Mouse (Mus musculus): ENCODE results near the gene Slc2a9. TPM values are rescaled to one million over a fixed set of nuclear protein-coding genes. Genes with fewer than 3 reads are reported as not detected.

Gene Slc2a9
- polyA plus RNA-seq, 1 experiment from 2014 or later = 0.27 TPM

- WGBS = 57% methylated on average over 5 of the region's 5 CpGs
- Histone ChIP-seq H3K27ac (replicated peaks) (no peak overlapping the region), H3K9me3 (no peaks in the 10 kb centered on the region), H3K27me3 (replicated peaks) (no peaks in the 10 kb centered on the region), H3K4me3 (no peak overlapping the region), H3K36me3 (no peaks in the 10 kb centered on the region), H3K9ac (no peak overlapping the region), H3K4me2 (no peak overlapping the region), H3K4me1 (no peaks in the 10 kb centered on the region)
- no peak for ATAC-seq (ENCODE audit: extremely low read depth, insufficient number of reproducible peaks, low FRiP score, low TSS enrichment)
Observed at GRCm38 (mm10) chr5:38466569-38467110, 36.3 kb downstream of the Slc2a9 start.

- no peak for ATAC-seq (ENCODE audit: extremely low read depth, insufficient number of reproducible peaks, low FRiP score, low TSS enrichment)
- Histone ChIP-seq H3K27ac (replicated peaks) (no peak overlapping the region), H3K4me2 (no peak overlapping the region), H3K36me3 (no peaks in the 10 kb centered on the region), H3K27me3 (replicated peaks) (no peaks in the 10 kb centered on the region), H3K4me3 (no peak overlapping the region), H3K9ac (no peak overlapping the region), H3K9me3 (no peaks in the 10 kb centered on the region), H3K4me1 (no peaks in the 10 kb centered on the region)
- 74% methylated on average over 5 of the region's 5 CpGs for WGBS
Observed at GRCm38 (mm10) chr5:38461261-38461660, 41.7 kb downstream of the Slc2a9 start.

GRCm38 (mm10) chr5:38450936-38451335 is 52.0 kb downstream of the Slc2a9 start:
- Histone ChIP-seq H3K4me2 (no peak overlapping the region), H3K4me1 (no peaks in the 10 kb centered on the region), H3K4me3 (no peak overlapping the region), H3K9ac (no peak overlapping the region), H3K9me3 (no peaks in the 10 kb centered on the region), H3K36me3 (no peaks in the 10 kb centered on the region), H3K27me3 (replicated peaks) (no peaks in the 10 kb centered on the region), H3K27ac (replicated peaks) (no peak overlapping the region)
- 75% methylated on average over 3 of the region's 3 CpGs for WGBS
- no peak for ATAC-seq (ENCODE audit: extremely low read depth, insufficient number of reproducible peaks, low FRiP score, low TSS enrichment)

GRCm38 (mm10) chr5:38449607-38450006 is 53.3 kb downstream of the Slc2a9 start:
- no peak for ATAC-seq (ENCODE audit: extremely low read depth, insufficient number of reproducible peaks, low FRiP score, low TSS enrichment)
- WGBS = 80% methylated on average over 8 of the region's 8 CpGs
- H3K4me1 ChIP-seq = no peaks in the 10 kb centered on the region
- H3K4me2 ChIP-seq = no peak overlapping the region
- no peak overlapping the region for H3K27ac ChIP-seq (replicated peaks)
- H3K36me3 ChIP-seq = no peaks in the 10 kb centered on the region
- H3K27me3 ChIP-seq (replicated peaks) = no peaks in the 10 kb centered on the region
- no peak overlapping the region for H3K9ac ChIP-seq
- no peaks in the 10 kb centered on the region for H3K9me3 ChIP-seq
- H3K4me3 ChIP-seq = no peak overlapping the region

GRCm38 (mm10) chr5:38448121-38448520 is 54.8 kb downstream of the Slc2a9 start:
- H3K36me3 ChIP-seq = no peaks in the 10 kb centered on the region
- no peak for ATAC-seq (ENCODE audit: extremely low read depth, insufficient number of reproducible peaks, low FRiP score, low TSS enrichment)
- 75% methylated on average over 3 of the region's 3 CpGs for WGBS
- no peaks in the 10 kb centered on the region for H3K27me3 ChIP-seq (replicated peaks)
- no peak overlapping the region for H3K27ac ChIP-seq (replicated peaks)
- no peaks in the 10 kb centered on the region for H3K4me1 ChIP-seq
- H3K9ac ChIP-seq = no peak overlapping the region
- H3K4me3 ChIP-seq = no peak overlapping the region
- no peaks in the 10 kb centered on the region for H3K9me3 ChIP-seq
- no peak overlapping the region for H3K4me2 ChIP-seq

GRCm38 (mm10) chr5:38446316-38446975 is 56.5 kb downstream of the Slc2a9 start:
- Histone ChIP-seq H3K27me3 (replicated peaks) (no peaks in the 10 kb centered on the region), H3K4me1 (no peaks in the 10 kb centered on the region), H3K4me2 (no peak overlapping the region), H3K4me3 (no peak overlapping the region), H3K27ac (replicated peaks) (no peak overlapping the region), H3K9ac (no peak overlapping the region), H3K9me3 (no peaks in the 10 kb centered on the region), H3K36me3 (no peaks in the 10 kb centered on the region)
- ATAC-seq (ENCODE audit: extremely low read depth, insufficient number of reproducible peaks, low FRiP score, low TSS enrichment) = no peak
- 50% methylated on average over 14 of the region's 14 CpGs for WGBS

GRCm38 (mm10) chr5:38441088-38441839 is 61.7 kb downstream of the Slc2a9 start:
- no peaks in the 10 kb centered on the region for H3K36me3 ChIP-seq
- H3K4me1 ChIP-seq = no peaks in the 10 kb centered on the region
- 0 out of 2 replicates have a peak, but pooled peaks cover 6% of the 10 kb centered on the region for H3K9me3 ChIP-seq
- ATAC-seq (ENCODE audit: extremely low read depth, insufficient number of reproducible peaks, low FRiP score, low TSS enrichment) = no peak
- 60% methylated on average over 10 of the region's 10 CpGs for WGBS
- H3K4me3 ChIP-seq = no peak overlapping the region
- H3K9ac ChIP-seq = no peak overlapping the region
- no peaks in the 10 kb centered on the region for H3K27me3 ChIP-seq (replicated peaks)
- no peak overlapping the region for H3K27ac ChIP-seq (replicated peaks)
- no peak overlapping the region for H3K4me2 ChIP-seq

GRCm38 (mm10) chr5:38440252-38441005 is 62.5 kb downstream of the Slc2a9 start:
- no peak overlapping the region for H3K4me2 ChIP-seq
- H3K36me3 ChIP-seq = no peaks in the 10 kb centered on the region
- no peak overlapping the region for H3K9ac ChIP-seq
- H3K27ac ChIP-seq (replicated peaks) = no peak overlapping the region
- 0 out of 2 replicates have a peak, but pooled peaks cover 6% of the 10 kb centered on the region for H3K9me3 ChIP-seq
- ATAC-seq (ENCODE audit: extremely low read depth, insufficient number of reproducible peaks, low FRiP score, low TSS enrichment) = no peak
- WGBS = 74% methylated on average over 9 of the region's 9 CpGs
- no peaks in the 10 kb centered on the region for H3K4me1 ChIP-seq
- H3K27me3 ChIP-seq (replicated peaks) = no peaks in the 10 kb centered on the region
- no peak overlapping the region for H3K4me3 ChIP-seq

GRCm38 (mm10) chr5:38436681-38437080 is 66.3 kb downstream of the Slc2a9 start:
- H3K4me2 ChIP-seq = no peak overlapping the region
- H3K27me3 ChIP-seq (replicated peaks) = no peaks in the 10 kb centered on the region
- H3K4me3 ChIP-seq = no peak overlapping the region
- H3K9ac ChIP-seq = no peak overlapping the region
- WGBS = 89% methylated on average over 11 of the region's 11 CpGs
- H3K27ac ChIP-seq (replicated peaks) = no peak overlapping the region
- H3K9me3 ChIP-seq = 0 out of 2 replicates have a peak, but pooled peaks cover 6% of the 10 kb centered on the region
- H3K36me3 ChIP-seq = no peaks in the 10 kb centered on the region
- ATAC-seq (ENCODE audit: extremely low read depth, insufficient number of reproducible peaks, low FRiP score, low TSS enrichment) = no peak
- H3K4me1 ChIP-seq = 0 out of 2 replicates have a peak, but pooled peaks cover 3% of the 10 kb centered on the region

- ATAC-seq (ENCODE audit: extremely low read depth, insufficient number of reproducible peaks, low FRiP score, low TSS enrichment) = no peak
- Histone ChIP-seq H3K4me1 (0 out of 2 replicates have a peak, but pooled peaks cover 3% of the 10 kb centered on the region), H3K9me3 (0 out of 2 replicates have a peak, but pooled peaks cover 6% of the 10 kb centered on the region), H3K36me3 (no peaks in the 10 kb centered on the region), H3K27me3 (replicated peaks) (no peaks in the 10 kb centered on the region), H3K4me2 (no peak overlapping the region), H3K27ac (replicated peaks) (no peak overlapping the region), H3K4me3 (no peak overlapping the region), H3K9ac (no peak overlapping the region)
- WGBS = 66% methylated on average over 3 of the region's 3 CpGs
Observed at GRCm38 (mm10) chr5:38434875-38435274, 68.1 kb downstream of the Slc2a9 start.

- peaks cover 9% of the 10 kb centered on the region for H3K4me1 ChIP-seq
- no peak overlapping the region for H3K9ac ChIP-seq
- H3K4me2 ChIP-seq = no peak overlapping the region
- no peaks in the 10 kb centered on the region for H3K9me3 ChIP-seq
- no peak overlapping the region for H3K27ac ChIP-seq (replicated peaks)
- no peak for ATAC-seq (ENCODE audit: extremely low read depth, insufficient number of reproducible peaks, low FRiP score, low TSS enrichment)
- no peaks in the 10 kb centered on the region for H3K27me3 ChIP-seq (replicated peaks)
- no peaks in the 10 kb centered on the region for H3K36me3 ChIP-seq
- no peak overlapping the region for H3K4me3 ChIP-seq
- WGBS = 54% methylated on average over 7 of the region's 7 CpGs
Observed at GRCm38 (mm10) chr5:38431201-38431600, 71.7 kb downstream of the Slc2a9 start.

All from heart, embryonic 13.5 days (tissue).